Mouse (Mus musculus): ENCODE data around the gene Ssc4d.

DNA sequence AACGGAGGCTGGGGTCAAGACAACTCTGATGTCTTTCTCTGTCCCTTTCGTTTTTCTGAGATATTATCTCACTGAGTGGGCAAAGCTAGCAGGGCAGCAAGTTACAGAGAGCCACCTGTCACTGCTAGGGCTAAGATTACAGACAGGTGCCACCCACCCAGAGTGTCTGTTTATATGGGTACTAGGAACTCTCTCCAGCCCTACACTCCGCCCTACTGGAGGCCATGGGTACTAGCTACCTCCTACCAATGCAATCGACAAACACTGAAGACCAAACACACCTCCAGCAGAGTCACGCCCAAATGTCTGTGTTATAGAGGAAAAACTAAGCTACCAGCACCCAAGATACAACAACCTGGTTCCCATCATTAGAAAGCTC lies 56.3 kb downstream of the Ssc4d start:
- no peak for TF ChIP-seq CTCF (IDR thresholded peaks at IDR 0.05; ENCODE audit: low read depth, low read length)
- no peak for TF ChIP-seq POLR2A (IDR thresholded peaks at IDR 0.05; ENCODE audit: borderline replicate concordance, low read depth, low read length)
